Mouse (Mus musculus): ENCODE measurements around the gene Gm4131.

DNA sequence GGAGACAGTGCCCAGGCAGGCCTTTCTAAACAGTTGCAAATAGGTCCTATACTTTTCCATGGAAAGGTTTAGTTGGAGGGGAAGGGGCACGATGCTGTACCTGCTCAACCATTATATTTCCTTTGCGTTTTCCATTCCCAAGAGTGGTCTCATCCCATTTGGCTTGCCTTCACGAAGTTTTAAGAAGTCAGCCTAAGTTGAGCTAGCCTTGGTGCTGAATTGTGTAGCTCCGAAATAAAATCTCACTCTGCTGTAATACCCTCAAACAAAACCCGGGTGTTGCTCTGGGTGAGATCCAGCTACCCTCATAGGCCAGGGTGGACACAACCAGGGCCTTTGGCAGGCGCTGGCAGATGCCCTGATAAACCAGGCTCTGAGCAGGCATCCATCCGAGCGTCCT is 85.3 kb downstream of the Gm4131 start:
- TF ChIP-seq MYOG (IDR thresholded peaks at IDR 0.05; ENCODE audit: control insufficient read depth in 1 of 3, insufficient read depth in 1 of 3, insufficient read length in 2 of 3, low read depth in 2 of 3) (no peak), MAX (IDR thresholded peaks at IDR 0.05; ENCODE audit: low read depth) (no peak), POLR2AphosphoS2 (IDR thresholded peaks at IDR 0.05; ENCODE audit: insufficient read length, low read depth) (no peak), TCF12 (IDR thresholded peaks at IDR 0.05; ENCODE audit: insufficient read depth, poor library complexity, severe bottlenecking) (no peak), TCF3 (IDR thresholded peaks at IDR 0.05; ENCODE audit: insufficient read length, low read depth) (no peak), USF1 (IDR thresholded peaks at IDR 0.05; ENCODE audit: low read depth) (no peak), POLR2A (IDR thresholded peaks at IDR 0.05; ENCODE audit: insufficient read length, low read depth) (no peak), MYOD1 (IDR thresholded peaks at IDR 0.05; ENCODE audit: control insufficient read depth in 1 of 3, insufficient read length in 2 of 3, low read depth in 2 of 3) (no peak), E2F4 (IDR thresholded peaks at IDR 0.05; ENCODE audit: insufficient read depth) (no peak)

All from myocyte (in vitro differentiated cells).